Mouse (Mus musculus): ENCODE results near the gene Flt3. TPM values are rescaled to one million over a fixed set of nuclear protein-coding genes. Genes with fewer than 3 reads are reported as not detected.

Flt3 gene
- polyA plus RNA-seq, 1 experiment from 2014 or later: 0.06 TPM

DNA sequence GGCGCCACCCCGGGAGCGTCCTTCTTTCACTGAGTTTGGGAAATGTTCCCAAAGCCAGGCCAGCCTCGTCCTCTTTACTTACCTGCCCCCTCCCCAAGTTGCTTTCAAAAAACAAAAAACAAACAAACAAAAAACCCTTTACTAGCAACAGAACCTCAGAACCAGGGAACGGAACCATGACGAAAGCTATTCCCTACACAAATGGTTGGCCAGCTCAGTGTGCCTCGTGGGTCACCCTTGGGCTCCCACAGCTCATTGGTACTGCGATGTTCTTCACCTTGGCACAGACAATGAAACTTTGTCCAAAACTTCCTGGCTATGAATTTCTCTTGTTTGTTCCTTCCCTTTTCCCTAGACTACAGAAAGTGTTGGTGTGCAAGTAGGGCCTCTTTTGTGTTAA is 98.1 kb downstream of the Flt3 start:
- 2% methylated on average over 8 of the region's 8 CpGs for WGBS
- H3K27ac ChIP-seq (replicated peaks): no peak overlapping the region
- DNase-seq (ENCODE audit: low spot score): no peak

DNA sequence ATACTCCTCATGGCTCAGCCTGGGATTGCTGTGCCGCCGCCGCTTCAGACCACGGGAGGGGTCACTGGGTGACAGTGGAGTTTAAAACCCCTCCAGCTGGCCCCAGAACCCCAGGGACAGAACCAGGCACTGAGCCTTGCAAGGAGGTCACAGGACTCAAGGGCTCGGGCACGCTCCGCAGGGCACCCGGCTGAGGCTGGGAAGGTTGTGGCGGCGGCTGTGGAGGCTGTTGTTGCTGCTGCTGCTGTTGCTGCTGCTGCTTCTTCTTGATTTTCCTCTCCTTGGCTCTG is 98.6 kb downstream of the Flt3 start:
- H3K4me3 ChIP-seq: no peak overlapping the region
- no peaks in the 10 kb centered on the region for H3K36me3 ChIP-seq (replicated peaks)
- no peak overlapping the region for H3K27ac ChIP-seq (replicated peaks)
- H3K9me3 ChIP-seq: no peaks in the 10 kb centered on the region
- H3K4me1 ChIP-seq: peaks cover 32% of the 10 kb centered on the region
- peaks cover 100% of the 10 kb centered on the region for H3K27me3 ChIP-seq (replicated peaks; ENCODE audit: low read depth, poor library complexity, severe bottlenecking)
- under 1% methylated on average over 10 of the region's 10 CpGs for WGBS
- DNase-seq (ENCODE audit: low spot score): peak; percentile 61

More for the DNA sequence above, 98.1 kb downstream of the Flt3 start:
- Histone ChIP-seq H3K36me3 (replicated peaks) (no peaks in the 10 kb centered on the region), H3K27me3 (replicated peaks; ENCODE audit: low read depth, poor library complexity, severe bottlenecking) (peaks cover 100% of the 10 kb centered on the region), H3K9me3 (no peaks in the 10 kb centered on the region), H3K4me1 (peaks cover 36% of the 10 kb centered on the region), H3K4me3 (no peak overlapping the region)

DNA sequence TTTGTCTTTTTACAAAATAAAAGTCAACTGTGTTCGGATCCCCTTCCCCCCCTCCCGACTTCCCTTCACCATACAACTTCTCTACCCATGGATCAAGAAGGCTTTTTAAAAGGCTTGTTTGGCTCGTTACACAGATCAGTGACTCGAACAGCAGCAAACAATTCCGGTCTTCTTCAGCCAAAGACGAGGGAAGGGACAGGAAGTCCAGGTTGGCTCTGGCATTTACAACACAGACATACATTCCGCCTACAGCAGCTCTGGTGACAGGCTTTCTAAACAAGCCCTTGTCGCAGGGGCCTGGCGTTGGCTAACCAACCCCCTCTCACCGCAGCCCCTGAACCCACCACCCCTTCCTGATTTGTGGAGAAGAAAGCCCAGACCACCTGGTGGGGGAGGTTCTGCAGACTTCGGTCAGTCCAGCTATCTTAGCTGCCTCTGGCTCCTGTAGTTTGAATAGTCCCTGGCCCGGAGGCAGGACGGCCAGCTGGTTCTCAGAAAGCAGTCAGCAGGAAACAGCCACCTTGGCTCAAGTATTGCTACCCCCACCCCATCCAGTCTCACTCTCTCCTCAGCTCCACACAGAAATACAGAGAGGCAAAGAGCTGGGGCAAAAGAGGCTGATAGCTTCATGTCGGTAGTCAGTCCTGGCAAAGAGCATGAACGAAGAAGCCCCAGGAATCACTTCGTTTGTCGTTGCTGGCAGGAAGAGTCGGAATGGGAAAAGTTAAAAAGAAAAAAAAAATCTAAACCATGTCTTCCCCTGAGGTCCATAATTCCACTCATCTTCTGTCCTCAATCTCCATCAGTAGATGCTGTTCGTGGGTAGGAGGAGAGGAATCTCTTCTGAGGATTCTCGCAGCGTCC is 99.1 kb downstream of the Flt3 start:
- Histone ChIP-seq H3K4me1 (peaks cover 26% of the 10 kb centered on the region), H3K4me3 (no peak overlapping the region), H3K27me3 (replicated peaks; ENCODE audit: low read depth, poor library complexity, severe bottlenecking) (peaks cover 100% of the 10 kb centered on the region), H3K36me3 (replicated peaks) (no peaks in the 10 kb centered on the region), H3K27ac (replicated peaks) (no peak overlapping the region), H3K9me3 (no peaks in the 10 kb centered on the region)
- peak; percentile 65 for DNase-seq (ENCODE audit: low spot score)
- under 1% methylated on average over 21 of the region's 21 CpGs for WGBS

DNA sequence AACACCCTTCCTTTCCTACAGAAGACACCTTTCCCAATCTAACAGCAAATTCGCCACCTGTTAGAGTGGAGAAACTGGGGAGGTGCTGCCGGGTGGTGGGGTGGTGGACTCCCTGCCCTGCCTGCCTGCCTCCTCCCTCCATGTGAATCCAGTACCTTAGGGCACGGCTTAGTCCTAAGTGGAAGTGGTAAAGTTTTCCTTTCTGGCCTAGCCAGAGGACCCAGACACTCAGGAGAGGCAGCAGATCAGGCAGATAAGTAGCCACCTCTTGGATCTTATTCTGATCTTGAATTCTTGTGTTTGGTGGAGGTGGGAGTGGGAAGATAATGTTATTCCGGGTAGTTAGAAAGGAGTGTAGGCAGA is 100.3 kb downstream of the Flt3 start:
- Histone ChIP-seq H3K9me3 (no peaks in the 10 kb centered on the region), H3K36me3 (replicated peaks) (no peaks in the 10 kb centered on the region), H3K27me3 (replicated peaks; ENCODE audit: low read depth, poor library complexity, severe bottlenecking) (peaks cover 100% of the 10 kb centered on the region), H3K27ac (replicated peaks) (no peak overlapping the region), H3K4me1 (peaks cover 22% of the 10 kb centered on the region), H3K4me3 (peak overlapping the region; percentile 43)
- WGBS: under 1% methylated on average over 4 of the region's 4 CpGs
- DNase-seq (ENCODE audit: low spot score): no peak

GRCm38 (mm10) chr5:147299255-147300000 is 100.9 kb downstream of the Flt3 start:
- under 1% methylated on average over 41 of the region's 41 CpGs for WGBS
- no peak overlapping the region for H3K27ac ChIP-seq (replicated peaks)
- H3K36me3 ChIP-seq (replicated peaks): no peaks in the 10 kb centered on the region
- DNase-seq (ENCODE audit: low spot score): peak; percentile 80
- peaks cover 100% of the 10 kb centered on the region for H3K27me3 ChIP-seq (replicated peaks; ENCODE audit: low read depth, poor library complexity, severe bottlenecking)
- peaks cover 16% of the 10 kb centered on the region for H3K4me1 ChIP-seq
- no peaks in the 10 kb centered on the region for H3K9me3 ChIP-seq
- H3K4me3 ChIP-seq: peak overlapping the region; percentile 43

DNA sequence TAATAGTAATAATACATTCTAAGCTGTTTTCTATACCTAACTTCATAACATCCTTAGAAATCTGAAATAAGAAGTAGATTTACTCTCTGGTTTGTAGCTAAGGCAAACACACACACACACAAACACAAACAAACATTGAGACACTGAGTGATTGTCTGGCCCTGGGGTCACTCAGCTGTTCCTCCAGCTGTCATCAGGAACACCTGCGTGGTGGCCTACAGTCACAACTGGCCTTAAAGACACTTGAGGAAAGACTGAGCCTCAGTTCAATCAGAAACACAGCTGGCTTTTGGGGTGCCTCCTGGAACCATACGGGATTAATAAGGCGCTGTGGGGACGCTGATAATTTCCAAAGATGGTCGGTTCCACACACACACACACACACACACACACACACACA is 103.0 kb downstream of the Flt3 start:
- H3K4me3 ChIP-seq: no peak overlapping the region
- H3K9me3 ChIP-seq: no peaks in the 10 kb centered on the region
- peak; percentile 8 for DNase-seq (ENCODE audit: low spot score)
- H3K27me3 ChIP-seq (replicated peaks; ENCODE audit: low read depth, poor library complexity, severe bottlenecking): peaks cover 100% of the 10 kb centered on the region
- no peak overlapping the region for H3K27ac ChIP-seq (replicated peaks)
- H3K4me1 ChIP-seq: peaks cover 24% of the 10 kb centered on the region
- WGBS: 65% methylated on average over 5 of the region's 5 CpGs
- H3K36me3 ChIP-seq (replicated peaks): no peaks in the 10 kb centered on the region

DNA sequence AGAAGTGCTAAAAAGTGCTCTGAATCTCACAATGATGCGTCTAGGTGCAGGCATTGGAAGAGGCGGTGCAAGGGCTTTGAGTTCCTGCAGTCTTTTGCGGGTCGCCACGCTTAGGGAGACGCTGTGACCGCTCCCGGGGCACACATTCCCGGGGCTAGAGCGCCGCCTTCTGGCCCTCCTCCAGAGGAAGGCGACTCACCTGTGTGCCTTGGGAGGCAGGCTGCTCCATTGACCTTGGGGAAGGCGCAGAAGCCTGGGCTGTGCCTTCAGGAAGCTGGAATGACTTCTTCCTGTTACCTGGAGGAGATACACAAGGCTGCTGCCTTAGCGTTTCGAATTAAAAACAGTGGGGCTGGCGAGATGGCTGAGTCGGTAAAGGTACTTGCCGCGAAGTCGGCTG is 106.2 kb downstream of the Flt3 start:
- Histone ChIP-seq H3K36me3 (replicated peaks) (no peaks in the 10 kb centered on the region), H3K4me1 (peaks cover 9% of the 10 kb centered on the region; the same call in 1 of the 2 replicates), H3K27ac (replicated peaks) (no peak overlapping the region), H3K9me3 (no peaks in the 10 kb centered on the region), H3K27me3 (replicated peaks; ENCODE audit: low read depth, poor library complexity, severe bottlenecking) (peaks cover 88% of the 10 kb centered on the region), H3K4me3 (no peak overlapping the region)
- DNase-seq (ENCODE audit: low spot score): peak; percentile 70
- WGBS: 12% methylated on average over 20 of the region's 20 CpGs

DNA sequence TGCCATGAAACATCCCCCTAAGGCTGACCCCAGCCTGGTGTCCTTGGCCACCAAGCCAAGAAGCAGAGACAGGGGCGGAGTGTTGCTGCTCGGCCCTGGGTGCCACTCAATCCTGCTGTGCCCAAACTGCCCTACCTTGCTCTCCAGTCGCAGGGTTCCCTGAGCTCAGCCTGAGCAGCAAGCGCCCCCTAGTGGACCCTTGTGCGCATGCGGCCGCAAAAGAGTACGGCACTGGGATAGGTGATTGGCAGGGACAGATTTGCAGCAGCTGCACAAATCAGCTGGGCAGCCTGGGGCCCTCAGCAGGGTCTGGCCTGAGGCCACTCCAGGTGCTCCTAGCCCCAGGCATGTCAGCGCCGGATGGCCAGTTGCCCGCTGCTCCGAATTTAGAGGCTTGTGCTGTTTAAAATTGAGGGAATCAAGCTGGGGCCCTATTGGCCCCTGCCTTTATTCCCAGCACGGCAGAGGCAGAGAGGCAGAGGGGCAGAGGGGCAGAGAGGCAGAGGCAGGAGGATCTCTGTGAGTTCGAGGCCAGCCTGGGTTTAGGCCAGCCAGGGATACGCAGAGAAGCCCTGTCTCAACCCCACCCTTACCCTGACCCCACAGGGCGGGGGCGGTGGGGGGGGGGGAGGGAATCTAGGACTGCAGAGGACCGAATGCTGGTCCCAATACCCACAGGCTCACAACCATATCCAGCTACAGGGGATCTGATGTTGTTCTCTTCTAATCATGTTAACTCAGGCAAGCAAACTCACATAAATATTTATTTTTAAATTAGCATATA is 107.0 kb downstream of the Flt3 start:
- H3K27me3 ChIP-seq (replicated peaks; ENCODE audit: low read depth, poor library complexity, severe bottlenecking): peaks cover 86% of the 10 kb centered on the region

GRCm38 (mm10) chr5:147292506-147293120 is 107.7 kb downstream of the Flt3 start:
- no peaks in the 10 kb centered on the region for H3K36me3 ChIP-seq (replicated peaks)
- H3K27ac ChIP-seq (replicated peaks): no peak overlapping the region
- H3K4me1 ChIP-seq: peaks cover 9% of the 10 kb centered on the region; the same call in 1 of the 2 replicates
- no peak overlapping the region for H3K4me3 ChIP-seq
- H3K9me3 ChIP-seq: no peaks in the 10 kb centered on the region
- peaks cover 82% of the 10 kb centered on the region for H3K27me3 ChIP-seq (replicated peaks; ENCODE audit: low read depth, poor library complexity, severe bottlenecking)
- WGBS: 45% methylated on average over 13 of the region's 13 CpGs
- DNase-seq (ENCODE audit: low spot score): peak; percentile 7

More for the DNA sequence above, 107.0 kb downstream of the Flt3 start:
- Histone ChIP-seq H3K4me3 (no peak overlapping the region), H3K27ac (replicated peaks) (no peak overlapping the region), H3K9me3 (no peaks in the 10 kb centered on the region), H3K4me1 (peaks cover 9% of the 10 kb centered on the region; the same call in 1 of the 2 replicates), H3K36me3 (replicated peaks) (no peaks in the 10 kb centered on the region)
- 20% methylated on average over 18 of the region's 18 CpGs for WGBS
- peak; percentile 90 for DNase-seq (ENCODE audit: low spot score)

GRCm38 (mm10) chr5:147291764-147292505 is 108.4 kb downstream of the Flt3 start:
- H3K9me3 ChIP-seq: no peaks in the 10 kb centered on the region
- peaks cover 9% of the 10 kb centered on the region; the same call in 1 of the 2 replicates for H3K4me1 ChIP-seq
- no peak overlapping the region for H3K4me3 ChIP-seq
- H3K36me3 ChIP-seq (replicated peaks): no peaks in the 10 kb centered on the region
- 33% methylated on average over 16 of the region's 16 CpGs for WGBS
- DNase-seq (ENCODE audit: low spot score): peak; percentile 8
- no peak overlapping the region for H3K27ac ChIP-seq (replicated peaks)
- H3K27me3 ChIP-seq (replicated peaks; ENCODE audit: low read depth, poor library complexity, severe bottlenecking): peaks cover 82% of the 10 kb centered on the region

DNA sequence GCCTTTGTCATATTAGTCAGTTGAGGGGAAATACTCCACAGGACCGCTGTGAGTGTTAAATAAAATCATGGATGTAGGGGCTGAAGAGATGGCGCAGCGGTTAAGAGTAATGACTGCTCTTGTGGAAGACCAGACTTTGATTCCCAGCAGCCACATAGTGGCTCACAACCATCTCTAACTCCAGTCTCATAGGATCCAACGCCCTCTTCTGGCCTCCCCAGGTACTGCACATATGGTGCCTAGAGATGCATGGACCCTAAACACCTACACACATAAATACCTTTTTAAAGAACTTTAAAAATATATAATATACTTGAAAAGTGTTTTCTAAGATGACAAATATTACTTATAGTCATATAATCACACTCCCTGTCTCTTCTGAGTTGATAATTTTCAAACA is 115.9 kb downstream of the Flt3 start:
- Histone ChIP-seq H3K9me3 (no peaks in the 10 kb centered on the region), H3K4me1 (no peaks in the 10 kb centered on the region), H3K27ac (replicated peaks) (no peak overlapping the region), H3K27me3 (replicated peaks; ENCODE audit: low read depth, poor library complexity, severe bottlenecking) (peaks cover 63% of the 10 kb centered on the region), H3K4me3 (no peak overlapping the region), H3K36me3 (replicated peaks) (no peaks in the 10 kb centered on the region)
- 71% methylated on average over 4 of the region's 4 CpGs for WGBS
- DNase-seq (ENCODE audit: low spot score): no peak

All from embryonic facial prominence, embryonic 10.5 days (tissue).